Mouse (Mus musculus) G1E (cell line): Measurements from ENCODE around the gene Kalrn. TPM values are rescaled to one million over a fixed set of nuclear protein-coding genes. Genes with fewer than 3 reads are reported as not detected.
"Not testable (repeated sequence)": the region's sequence is repeated elsewhere in the genome, so short reads cannot be mapped to it uniquely, and the experiment has no call there.

ENCODE experiments used
- ATAC-seq: 2 replicates; pipeline ENCODE4 v1.8.0; 2016; ENCODE audit warnings: mild to moderate bottlenecking; ENCODE audit not compliant: insufficient number of reproducible peaks, poor library complexity, low FRiP score, severe bottlenecking; ENCODE audit errors: extremely low read depth
- DNase-seq: peaks from one replicate; pipeline ENCODE4 v3.0.0; 2012; ENCODE audit warnings: low spot score
- H3K27me3 ChIP-seq: 2 replicates; pipeline ENCODE4 v1.6.1; 2012; ENCODE audit warnings: mild to moderate bottlenecking, low read length, inconsistent platforms; ENCODE audit not compliant: insufficient read depth
- H3K36me3 ChIP-seq: replicated peaks from 2 replicates; pipeline ENCODE3; 2012; ENCODE audit warnings: mild to moderate bottlenecking, inconsistent platforms
- H3K4me1 ChIP-seq: 2 replicates; pipeline ENCODE4 v1.6.1; 2012; ENCODE audit warnings: low read depth, low read length, inconsistent platforms, mixed read lengths; ENCODE audit not compliant: insufficient read depth
- H3K4me3 ChIP-seq: 2 replicates; pipeline ENCODE4 v1.5.1; 2012; ENCODE audit warnings: low read depth, mild to moderate bottlenecking, inconsistent platforms, low read length, moderate library complexity, mixed read lengths
- H3K9me3 ChIP-seq: replicated peaks from 2 replicates; pipeline ENCODE4 v1.6.1; 2012; ENCODE audit warnings: inconsistent platforms
- CTCF ChIP-seq: IDR thresholded peaks from 2 replicates; pipeline ENCODE4 v1.5.1; 2012; ENCODE audit warnings: low read depth, low read length, inconsistent platforms, mixed read lengths
- GATA1 ChIP-seq: IDR thresholded peaks from 2 replicates; pipeline ENCODE4 v1.6.1; 2012; ENCODE audit warnings: borderline replicate concordance, low read length, inconsistent platforms, mixed read lengths
- GATA2 ChIP-seq: IDR thresholded peaks from 2 replicates; pipeline ENCODE4 v1.6.1; 2012; ENCODE audit warnings: low read depth, low read length, inconsistent platforms, borderline replicate concordance
- POLR2AphosphoS5 ChIP-seq: IDR thresholded peaks from 2 replicates; pipeline ENCODE4 v1.6.1; 2012; ENCODE audit warnings: low read depth, low read length, inconsistent platforms; ENCODE audit not compliant: insufficient replicate concordance
- TAL1 ChIP-seq: conservative IDR thresholded peaks from 2 replicates; pipeline ENCODE4 v1.6.1; 2012; ENCODE audit warnings: low read depth, low read length, inconsistent platforms, mixed read lengths
- polyA plus RNA-seq: library from polyadenylated mRNA; stranded (reverse); fragments of >175 nt; gene quantifications from 2 replicates; pipeline ENCODE4 v1.2.3, GENCODE M21; 2012
- total RNA-seq, 2 experiments: library from RNA; stranded (forward) in 1 of 2; stranded (reverse) in 1 of 2; fragments of 200-1000 nt in 1 of 2; fragments of >200 nt in 1 of 2; fragmentation: Nextera tagmentation in 1 of 2; gene quantifications; 2 replicates each; pipeline ENCODE4 v1.2.3; 2014 to 2017

The Kalrn gene
- total and polyA plus RNA-seq, 3 experiments, result 0.88 to 2.8 (median 1.8) TPM

DNA sequence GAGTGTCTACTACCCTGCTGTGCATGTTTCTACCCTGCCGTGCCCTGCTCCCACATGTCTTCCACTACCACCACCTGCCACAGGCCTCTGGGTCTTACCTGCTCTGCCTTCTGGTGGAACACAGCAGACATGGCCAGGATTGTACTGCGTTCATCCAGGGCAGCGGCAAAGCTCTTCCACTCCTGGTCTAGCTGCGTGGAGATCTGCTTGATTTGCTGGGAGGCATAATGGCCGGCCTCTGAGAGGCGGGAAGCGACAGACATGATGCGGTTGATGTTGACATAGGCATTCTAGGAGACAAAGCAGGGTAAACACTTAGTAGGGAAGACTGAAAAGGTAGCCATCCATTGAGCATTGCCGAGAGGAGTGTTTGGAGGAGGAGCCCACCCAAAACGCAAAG is 259.3 kb downstream of the Kalrn start:
- Histone ChIP-seq H3K9me3 (no peaks in the 10 kb centered on the region), H3K4me3 (no peak overlapping the region), H3K4me1 (no peaks in the 10 kb centered on the region), H3K36me3 (no peaks in the 10 kb centered on the region), H3K27me3 (peaks cover 6% of the 10 kb centered on the region)
- DNase-seq (no peak), ATAC-seq (no peak)
- TF ChIP-seq POLR2AphosphoS5, result no peak
- no peak for TF ChIP-seq GATA2
- TF ChIP-seq CTCF, result no peak
- TF ChIP-seq GATA1, result no peak
- TF ChIP-seq TAL1, result no peak

DNA sequence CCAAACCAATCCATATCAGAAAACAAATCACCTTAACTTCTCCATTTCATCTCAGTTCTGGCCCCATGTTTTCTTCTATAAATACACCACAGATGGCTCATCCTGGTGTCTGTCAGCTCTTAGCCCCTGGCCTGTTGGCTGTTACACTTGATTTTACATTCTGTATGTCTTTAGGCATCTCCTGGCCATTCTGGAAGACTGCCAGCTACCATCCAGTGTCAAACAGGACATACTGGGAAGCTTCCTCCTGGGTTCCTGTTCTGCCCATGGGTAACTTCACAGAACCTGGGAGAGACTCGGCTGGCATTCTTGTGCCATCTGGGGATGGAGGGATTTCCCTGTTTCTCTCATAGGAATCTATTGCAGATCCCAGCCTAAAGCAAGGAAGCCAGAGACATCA is 261.8 kb downstream of the Kalrn start:
- peaks cover 14% of the 10 kb centered on the region for H3K27me3 ChIP-seq

GRCm38 (mm10) chr16:34310363-34310762 is 263.0 kb downstream of the Kalrn start:
- TF ChIP-seq CTCF (no peak), POLR2AphosphoS5 (no peak), GATA1 (no peak), GATA2 (no peak), TAL1 (no peak)
- Histone ChIP-seq H3K4me1 (no peaks in the 10 kb centered on the region), H3K27me3 (peaks cover 20% of the 10 kb centered on the region), H3K36me3 (no peaks in the 10 kb centered on the region), H3K9me3 (no peaks in the 10 kb centered on the region), H3K4me3 (no peak overlapping the region)
- DNase-seq (no peak), ATAC-seq (no peak)

More for the DNA sequence above, 261.8 kb downstream of the Kalrn start:
- DNase-seq, result no peak
- no peak overlapping the region for H3K4me3 ChIP-seq
- no peak for TF ChIP-seq POLR2AphosphoS5
- no peak for TF ChIP-seq GATA1
- TF ChIP-seq GATA2, result no peak
- TF ChIP-seq TAL1, result no peak
- TF ChIP-seq CTCF, result no peak
- H3K4me1 ChIP-seq, result no peaks in the 10 kb centered on the region
- no peaks in the 10 kb centered on the region for H3K36me3 ChIP-seq
- no peak for ATAC-seq
- H3K9me3 ChIP-seq, result no peaks in the 10 kb centered on the region

- H3K27me3 ChIP-seq, result peaks cover 19% of the 10 kb centered on the region
- no peak overlapping the region for H3K4me3 ChIP-seq
- DNase-seq (no peak), ATAC-seq (no peak)
- no peaks in the 10 kb centered on the region for H3K9me3 ChIP-seq
- H3K4me1 ChIP-seq, result no peaks in the 10 kb centered on the region
- H3K36me3 ChIP-seq, result no peaks in the 10 kb centered on the region
- TF ChIP-seq GATA2 (no peak), POLR2AphosphoS5 (no peak), TAL1 (no peak), CTCF (no peak), GATA1 (no peak)
These were observed 265.0 kb downstream of the Kalrn start for GRCm38 (mm10) chr16:34308324-34308723.

- Histone ChIP-seq H3K36me3 (no peaks in the 10 kb centered on the region), H3K27me3 (peaks cover 19% of the 10 kb centered on the region), H3K4me1 (no peaks in the 10 kb centered on the region), H3K4me3 (no peak overlapping the region), H3K9me3 (no peaks in the 10 kb centered on the region)
- DNase-seq, result no peak
- ATAC-seq, result no peak
- TF ChIP-seq TAL1 (no peak), POLR2AphosphoS5 (no peak), CTCF (no peak), GATA1 (no peak), GATA2 (no peak)
These were observed 265.9 kb downstream of the Kalrn start for GRCm38 (mm10) chr16:34307458-34307857.

DNA sequence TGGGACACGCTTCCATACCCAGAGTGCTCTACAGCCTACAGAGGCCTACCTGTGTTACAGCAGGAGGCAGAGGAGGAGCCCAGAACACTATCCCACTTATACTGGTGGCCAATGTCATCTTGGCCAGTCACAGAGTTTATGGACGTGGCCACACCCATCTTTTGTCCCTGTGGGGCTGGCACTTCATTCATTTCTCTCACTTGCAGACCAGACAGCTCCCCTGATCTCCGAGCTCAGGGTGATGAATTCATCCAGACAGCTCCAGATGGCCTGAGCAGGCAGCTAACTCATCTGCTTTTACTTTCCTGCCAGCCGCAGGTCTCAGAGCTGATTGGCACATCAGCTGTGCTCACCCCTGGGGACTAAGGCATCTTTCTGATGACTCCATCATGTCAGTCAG is 267.7 kb downstream of the Kalrn start:
- DNase-seq, result no peak
- TF ChIP-seq GATA1 (no peak), GATA2 (no peak), POLR2AphosphoS5 (no peak), TAL1 (no peak), CTCF (no peak)
- no peaks in the 10 kb centered on the region for H3K4me1 ChIP-seq

DNA sequence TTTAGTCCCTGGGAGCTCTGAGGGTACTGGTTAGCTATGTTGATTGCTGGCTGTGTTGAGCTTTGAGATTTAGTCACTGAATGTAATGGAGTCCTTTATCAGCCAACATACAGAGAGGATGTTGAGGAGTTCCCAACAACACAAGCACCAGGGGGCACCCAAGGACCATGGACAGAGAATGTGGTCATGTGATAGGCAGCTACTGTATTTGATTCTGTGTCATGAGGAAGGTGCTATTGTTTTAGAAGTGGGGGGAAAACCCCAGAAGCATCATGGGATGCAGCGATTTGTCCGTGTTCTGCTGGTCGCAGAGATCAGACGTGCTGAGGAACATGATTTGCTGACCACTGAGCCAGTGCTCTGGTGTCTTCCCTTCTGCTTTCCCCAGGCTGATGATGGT is 269.5 kb downstream of the Kalrn start:
- ATAC-seq, DNase-seq: not testable (repeated sequence)
- peaks cover 16% of the 10 kb centered on the region for H3K27me3 ChIP-seq

More for the DNA sequence above, 267.7 kb downstream of the Kalrn start:
- H3K4me3 ChIP-seq, result no peak overlapping the region
- H3K36me3 ChIP-seq, result no peaks in the 10 kb centered on the region
- no peak for ATAC-seq
- peaks cover 19% of the 10 kb centered on the region for H3K27me3 ChIP-seq
- H3K9me3 ChIP-seq, result no peaks in the 10 kb centered on the region

More for the DNA sequence above, 269.5 kb downstream of the Kalrn start:
- not testable (repeated sequence) for H3K4me1 ChIP-seq, H3K9me3 ChIP-seq, H3K36me3 ChIP-seq, H3K4me3 ChIP-seq
